Mouse (Mus musculus) forebrain, embryonic 16.5 days (tissue): ENCODE results near the gene Kcnma1. TPM values are rescaled to one million over a fixed set of nuclear protein-coding genes. Genes with fewer than 3 reads are reported as not detected.

Experiments
- ATAC-seq: fragments of 200-750 bp; cut with Nextera tagmentation; 2 replicates; pipeline ENCODE4 v1.8.0; 2017; ENCODE audit warnings: mild to moderate bottlenecking, moderate library complexity
- H3K27ac ChIP-seq: fragments of 300-500 bp; sonication (generic); 2 replicates; pipeline ENCODE4 v1.5.1; 2014; ENCODE audit warnings: low read length, control low read depth
- H3K27me3 ChIP-seq: fragments of 300-500 bp; sonication (generic); replicated peaks from 2 replicates; pipeline ENCODE4 v1.6.1; 2014; ENCODE audit warnings: low read length; ENCODE audit not compliant: control insufficient read depth, insufficient read depth
- H3K36me3 ChIP-seq: fragments of 300-500 bp; sonication (generic); 2 replicates; pipeline ENCODE4 v1.6.1; 2014; ENCODE audit not compliant: control insufficient read depth, insufficient read depth
- H3K4me1 ChIP-seq: fragments of 300-500 bp; sonication (generic); replicated peaks from 2 replicates; pipeline ENCODE4 v1.6.1; 2014; ENCODE audit warnings: low read length; ENCODE audit not compliant: control insufficient read depth, insufficient read depth
- H3K4me2 ChIP-seq: fragments of 300-500 bp; sonication (generic); 2 replicates; pipeline ENCODE4 v1.6.1; 2014; ENCODE audit warnings: mild to moderate bottlenecking, low read length, control low read depth
- H3K4me3 ChIP-seq: fragments of 300-500 bp; sonication (generic); replicated peaks from 2 replicates; pipeline ENCODE4 v1.5.1; 2014; ENCODE audit warnings: mild to moderate bottlenecking, low read length, control low read depth
- H3K9ac ChIP-seq: fragments of 300-500 bp; sonication (generic); replicated peaks from 2 replicates; pipeline ENCODE4 v1.6.1; 2014; ENCODE audit warnings: low read depth, low read length, control low read depth
- H3K9me3 ChIP-seq: fragments of 300-500 bp; sonication (generic); 2 replicates; pipeline ENCODE4 v1.6.1; 2016; ENCODE audit warnings: low read length; ENCODE audit not compliant: control insufficient read depth
- WGBS: fragments of 180-500 bp; shearing (Covaris S2); extraction: QIAGEN DNeasy Blood & Tissue Kit; methylation state at CpG from one replicate; pipeline ENCODE4 v1.1.7; 2014; 5-methylcytosine and 5-hydroxymethylcytosine counted together
- polyA plus RNA-seq: library from polyadenylated mRNA; unstranded; fragments of >200 nt; fragmentation: Nextera tagmentation; extraction: Ambion mirVana; gene quantifications from 2 replicates; pipeline ENCODE4 v1.2.1, GENCODE M21; 2015

The Kcnma1 gene
- polyA plus RNA-seq, 1 experiment from 2014 or later = 12.3 TPM

DNA sequence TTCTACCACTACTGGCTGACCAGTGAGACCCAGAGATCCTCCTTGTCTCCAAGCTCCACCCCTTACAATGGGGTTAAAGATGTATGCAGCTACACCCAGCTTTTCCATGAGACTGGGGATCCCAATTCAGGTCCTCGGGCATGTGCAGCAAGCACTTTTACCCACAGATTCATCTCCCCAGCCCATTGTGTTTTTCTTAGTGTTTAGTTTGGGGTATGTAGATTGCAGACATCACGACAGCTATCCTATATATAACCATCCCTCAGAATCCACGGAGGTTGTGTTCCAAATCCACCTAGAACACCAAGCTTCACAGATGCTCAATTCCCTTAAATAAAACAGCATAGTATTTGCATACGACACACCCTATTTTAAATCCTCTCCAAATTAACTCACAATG is 6.4 kb upstream of the Kcnma1 start:
- no peaks in the 10 kb centered on the region for H3K36me3 ChIP-seq
- H3K9ac ChIP-seq = no peak overlapping the region
- no peak overlapping the region for H3K4me3 ChIP-seq
- H3K27ac ChIP-seq = no peak overlapping the region
- no peaks in the 10 kb centered on the region for H3K4me1 ChIP-seq
- no peaks in the 10 kb centered on the region for H3K27me3 ChIP-seq
- 73% methylated on average over 4 of the region's 4 CpGs for WGBS
- no peaks in the 10 kb centered on the region for H3K9me3 ChIP-seq
- no peak for ATAC-seq
- H3K4me2 ChIP-seq = no peak overlapping the region

- peaks cover 3% of the 10 kb centered on the region; the same call in 1 of the 2 replicates for H3K27me3 ChIP-seq
- WGBS = 62% methylated on average over 1 of the region's 1 CpGs
- H3K9ac ChIP-seq = no peak overlapping the region
- H3K36me3 ChIP-seq = no peaks in the 10 kb centered on the region
- H3K4me3 ChIP-seq = no peak overlapping the region
- H3K4me1 ChIP-seq = peaks cover 4% of the 10 kb centered on the region
- no peak for ATAC-seq
- no peak overlapping the region for H3K27ac ChIP-seq
- no peaks in the 10 kb centered on the region for H3K9me3 ChIP-seq
- no peak overlapping the region for H3K4me2 ChIP-seq
Observed at GRCm38 (mm10) chr14:24009978-24010377, 4.3 kb downstream of the Kcnma1 start.

DNA sequence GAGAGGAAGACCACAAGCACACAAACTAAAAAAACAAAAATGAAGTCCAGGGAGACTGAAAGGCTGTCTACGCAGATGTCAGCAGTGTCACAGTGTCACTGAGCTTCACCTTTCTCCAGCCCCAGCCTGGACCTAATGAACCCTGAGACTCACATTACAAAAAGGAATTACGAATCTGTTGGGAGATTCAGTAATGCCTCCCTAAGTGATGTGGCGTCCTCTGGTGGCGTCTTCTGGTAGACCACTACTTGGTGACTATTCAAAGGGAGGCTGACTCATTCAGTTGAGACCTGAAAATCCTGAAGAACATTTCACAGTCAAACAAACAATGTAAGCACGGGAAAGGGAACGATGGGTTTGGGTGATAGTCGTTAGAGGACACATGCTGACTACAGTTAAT is 6.0 kb downstream of the Kcnma1 start:
- H3K4me3 ChIP-seq = no peak overlapping the region
- no peaks in the 10 kb centered on the region for H3K36me3 ChIP-seq
- 12% methylated on average over 7 of the region's 7 CpGs for WGBS
- H3K9ac ChIP-seq = no peak overlapping the region
- H3K4me1 ChIP-seq = peaks cover 7% of the 10 kb centered on the region
- ATAC-seq = no peak
- H3K9me3 ChIP-seq = no peaks in the 10 kb centered on the region
- H3K27me3 ChIP-seq = peaks cover 5% of the 10 kb centered on the region
- no peak overlapping the region for H3K27ac ChIP-seq
- no peak overlapping the region for H3K4me2 ChIP-seq

DNA sequence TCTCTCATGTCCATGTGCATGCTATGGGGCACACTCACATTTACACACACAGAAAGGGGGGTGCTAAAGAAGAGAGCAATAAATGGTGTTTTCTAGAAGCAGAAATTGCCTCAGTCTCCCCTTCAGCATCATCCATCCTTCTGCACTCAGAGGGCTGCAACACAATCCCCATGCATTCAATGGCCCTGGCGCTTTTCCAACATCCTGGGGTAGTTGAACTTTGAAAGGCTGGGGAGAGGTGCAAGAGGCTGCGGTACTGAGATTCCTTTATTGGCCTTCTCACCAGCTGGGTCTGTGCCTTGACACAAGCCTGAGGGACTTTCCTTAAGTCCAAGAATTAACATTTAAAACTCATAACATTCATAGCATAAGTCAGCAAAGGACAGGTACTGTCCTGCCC is 8.0 kb downstream of the Kcnma1 start:
- no peak overlapping the region for H3K4me2 ChIP-seq
- no peak overlapping the region for H3K9ac ChIP-seq
- peaks cover 18% of the 10 kb centered on the region for H3K27me3 ChIP-seq
- H3K36me3 ChIP-seq = no peaks in the 10 kb centered on the region
- H3K4me1 ChIP-seq = peaks cover 11% of the 10 kb centered on the region
- no peaks in the 10 kb centered on the region for H3K9me3 ChIP-seq
- 37% methylated on average over 2 of the region's 2 CpGs for WGBS
- ATAC-seq = no peak
- H3K27ac ChIP-seq = no peak overlapping the region
- no peak overlapping the region for H3K4me3 ChIP-seq

DNA sequence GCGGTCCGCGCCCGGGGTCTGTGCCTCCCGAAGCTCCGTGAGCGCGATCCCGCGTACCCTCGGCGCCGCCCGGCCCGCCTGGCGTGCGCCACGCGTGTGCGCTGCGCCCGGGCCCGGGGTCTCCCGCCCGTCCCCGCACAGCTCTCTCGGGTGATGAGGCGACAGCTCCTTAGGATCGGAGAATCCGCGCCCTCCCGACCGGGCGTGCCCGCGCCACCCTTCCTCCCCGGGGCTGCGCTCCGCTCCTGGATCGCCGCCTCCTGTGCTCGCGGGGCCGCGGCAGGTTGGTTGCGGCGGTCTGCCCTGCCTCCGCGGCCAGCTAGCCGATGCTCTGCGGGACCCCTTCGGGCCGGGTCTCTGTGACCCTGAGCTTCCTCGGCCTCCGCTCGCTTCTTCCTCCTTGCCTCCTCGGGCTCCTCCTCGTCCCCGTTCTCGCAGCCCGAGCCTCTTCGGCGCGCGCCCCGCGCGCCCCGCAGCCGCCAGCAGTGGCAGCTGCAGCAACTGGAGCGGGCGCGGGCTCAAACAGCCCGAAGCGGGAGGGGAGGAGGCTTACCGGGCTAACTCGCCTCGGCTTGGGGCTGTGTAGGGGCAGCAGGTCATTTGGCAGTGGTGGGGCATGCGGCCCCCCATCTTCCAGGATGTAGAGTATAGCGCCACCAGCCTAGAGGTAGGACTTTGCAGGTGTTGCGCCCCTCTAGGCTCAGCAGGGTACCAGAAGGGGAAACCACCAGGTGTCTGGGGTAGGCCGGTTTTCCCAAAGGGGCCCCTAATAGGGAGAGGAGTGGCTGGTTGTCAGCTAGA is 9.6 kb downstream of the Kcnma1 start:
- under 1% methylated on average over 65 of the region's 82 CpGs for WGBS
- H3K4me3 ChIP-seq = peak overlapping the region; percentile 79
- H3K36me3 ChIP-seq = no peaks in the 10 kb centered on the region
- H3K4me1 ChIP-seq = peaks cover 13% of the 10 kb centered on the region
- peak overlapping the region; percentile 84 for H3K9ac ChIP-seq
- H3K27ac ChIP-seq = peak overlapping the region; percentile 90
- H3K27me3 ChIP-seq = peaks cover 22% of the 10 kb centered on the region
- peak; percentile 81 for ATAC-seq
- no peaks in the 10 kb centered on the region for H3K9me3 ChIP-seq
- H3K4me2 ChIP-seq = peak overlapping the region; percentile 64

GRCm38 (mm10) chr14:24003450-24004381 is 10.6 kb downstream of the Kcnma1 start:
- peak; percentile 82 for ATAC-seq
- H3K4me3 ChIP-seq = peak overlapping the region; percentile 79
- peak overlapping the region; percentile 64 for H3K4me2 ChIP-seq
- WGBS = under 1% methylated on average over 56 of the region's 85 CpGs
- H3K9ac ChIP-seq = peak overlapping the region; percentile 84
- H3K9me3 ChIP-seq = no peaks in the 10 kb centered on the region
- no peaks in the 10 kb centered on the region for H3K36me3 ChIP-seq
- H3K4me1 ChIP-seq = peaks cover 13% of the 10 kb centered on the region
- H3K27ac ChIP-seq = peak overlapping the region; percentile 90
- H3K27me3 ChIP-seq = peaks cover 22% of the 10 kb centered on the region

DNA sequence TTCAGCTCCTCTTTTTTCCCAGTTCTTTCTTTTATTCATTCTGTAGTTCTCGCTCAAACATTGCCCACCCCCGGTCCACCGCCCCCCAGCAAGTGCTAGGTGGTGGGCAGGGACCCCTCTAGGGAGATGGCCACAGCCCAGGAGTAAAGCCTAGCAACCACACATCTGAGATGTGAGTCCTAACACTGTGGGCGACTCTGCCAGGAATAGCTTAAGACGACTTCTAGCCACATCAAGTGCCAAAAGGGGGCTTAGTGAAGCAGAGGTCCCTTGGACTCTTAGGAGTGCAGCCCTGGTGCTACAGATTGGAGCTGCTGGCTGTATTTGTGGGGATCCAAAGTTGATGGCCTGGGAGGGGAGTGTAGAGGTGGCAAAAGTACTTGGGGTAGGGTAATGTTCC is 11.6 kb downstream of the Kcnma1 start:
- no peak for ATAC-seq
- H3K9ac ChIP-seq = no peak overlapping the region
- H3K36me3 ChIP-seq = no peaks in the 10 kb centered on the region
- peak overlapping the region; percentile 64 for H3K4me2 ChIP-seq
- WGBS = 46% methylated on average over 5 of the region's 5 CpGs
- peak overlapping the region; percentile 79 for H3K4me3 ChIP-seq
- H3K27me3 ChIP-seq = peaks cover 22% of the 10 kb centered on the region
- H3K4me1 ChIP-seq = peaks cover 13% of the 10 kb centered on the region
- H3K9me3 ChIP-seq = no peaks in the 10 kb centered on the region
- no peak overlapping the region for H3K27ac ChIP-seq

DNA sequence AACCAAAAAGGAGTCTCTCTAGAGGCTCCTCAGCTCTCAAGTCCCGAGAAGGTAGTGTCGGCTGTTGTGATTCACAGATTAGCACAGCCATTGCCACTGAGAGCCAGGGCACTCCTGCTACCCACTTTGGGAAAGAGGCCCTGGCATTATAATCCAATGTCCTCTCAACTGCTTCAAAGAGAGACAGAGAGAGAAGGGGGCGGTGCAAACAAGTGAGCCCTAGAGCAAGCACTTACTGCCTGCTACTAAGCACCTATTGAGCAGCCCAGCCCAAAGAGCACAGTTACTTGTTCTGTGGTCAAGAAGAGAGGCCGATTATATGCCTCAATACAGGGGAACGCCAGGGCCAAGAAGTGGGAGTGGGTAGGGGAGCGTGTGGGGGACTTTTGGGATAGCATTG is 16.4 kb downstream of the Kcnma1 start:
- Histone ChIP-seq H3K36me3 (no peaks in the 10 kb centered on the region), H3K4me2 (no peak overlapping the region), H3K9ac (no peak overlapping the region), H3K9me3 (no peaks in the 10 kb centered on the region), H3K27ac (no peak overlapping the region), H3K4me1 (peaks cover 2% of the 10 kb centered on the region), H3K4me3 (no peak overlapping the region), H3K27me3 (peaks cover 13% of the 10 kb centered on the region)
- ATAC-seq = no peak
- 78% methylated on average over 6 of the region's 6 CpGs for WGBS

- Histone ChIP-seq H3K27ac (no peak overlapping the region), H3K27me3 (no peaks in the 10 kb centered on the region), H3K9me3 (no peaks in the 10 kb centered on the region), H3K9ac (no peak overlapping the region), H3K4me3 (no peak overlapping the region), H3K36me3 (no peaks in the 10 kb centered on the region), H3K4me2 (no peak overlapping the region), H3K4me1 (no peaks in the 10 kb centered on the region)
- ATAC-seq = no peak
- 94% methylated on average over 3 of the region's 3 CpGs for WGBS
Observed at GRCm38 (mm10) chr14:23995831-23996230, 18.5 kb downstream of the Kcnma1 start.
